Mouse (Mus musculus) CD4-positive, CD25-positive, alpha-beta regulatory T cell, adult 4 months (primary cell): ENCODE results near the gene Cracr2b. TPM values are rescaled to one million over a fixed set of nuclear protein-coding genes. Genes with fewer than 3 reads are reported as not detected.
"Not testable (repeated sequence)": the region's sequence is repeated elsewhere in the genome, so short reads cannot be mapped to it uniquely, and the experiment has no call there.

Experiments used
- ATAC-seq: one replicate; pipeline ENCODE4 v1.8.0; 2017
- polyA plus RNA-seq, 2 experiments: library from polyadenylated mRNA; unstranded; fragments of 100-300 nt; shearing (Covaris generic); gene quantifications; one replicate each; pipeline ENCODE4 v1.2.1; 2017

Cracr2b gene
- polyA plus RNA-seq, 2 experiments from 2014 or later: not detected

DNA sequence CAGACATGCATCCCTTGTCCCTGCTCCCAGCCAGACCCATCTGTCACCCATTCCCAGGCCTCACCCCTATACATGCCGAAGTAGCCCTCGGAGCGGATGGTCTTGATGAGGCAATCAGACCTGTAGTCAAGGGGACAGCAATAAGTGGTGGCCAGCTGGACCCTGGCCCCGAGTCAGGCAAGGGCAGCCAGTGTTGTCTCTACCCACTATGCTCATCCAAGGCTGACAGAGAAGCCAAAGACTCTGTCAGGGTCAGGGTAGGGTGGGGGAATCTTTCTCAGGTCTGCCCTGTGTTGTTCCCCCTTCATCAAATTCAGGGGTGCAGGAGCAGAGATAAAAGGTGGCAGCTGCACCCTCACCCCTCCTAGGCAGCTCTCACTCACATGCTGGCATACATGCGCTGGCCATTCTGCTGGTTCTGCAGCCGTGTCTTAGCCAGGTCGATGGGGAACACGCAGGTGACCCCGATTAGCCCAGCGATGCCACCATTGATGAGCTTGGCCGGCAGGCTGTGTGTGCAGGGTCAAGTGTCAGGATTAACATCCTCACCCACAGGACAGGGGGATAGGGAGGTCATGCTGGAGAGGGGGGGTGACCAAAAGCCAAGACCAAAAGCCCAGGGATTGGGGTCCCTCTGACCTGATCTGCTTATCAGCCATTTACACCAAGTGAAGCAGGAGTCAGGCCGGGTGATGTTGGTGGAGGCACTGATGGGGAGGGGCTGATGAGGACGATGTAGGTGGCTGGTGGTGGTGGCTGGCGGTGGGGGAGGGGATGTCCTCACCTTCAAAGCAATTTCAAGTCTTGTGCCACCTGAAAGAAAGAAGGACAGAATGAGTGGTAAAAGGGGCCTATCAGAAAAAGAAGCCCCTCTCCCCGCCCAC lies 27.1 kb upstream of the Cracr2b start:
- ATAC-seq: no peak

DNA sequence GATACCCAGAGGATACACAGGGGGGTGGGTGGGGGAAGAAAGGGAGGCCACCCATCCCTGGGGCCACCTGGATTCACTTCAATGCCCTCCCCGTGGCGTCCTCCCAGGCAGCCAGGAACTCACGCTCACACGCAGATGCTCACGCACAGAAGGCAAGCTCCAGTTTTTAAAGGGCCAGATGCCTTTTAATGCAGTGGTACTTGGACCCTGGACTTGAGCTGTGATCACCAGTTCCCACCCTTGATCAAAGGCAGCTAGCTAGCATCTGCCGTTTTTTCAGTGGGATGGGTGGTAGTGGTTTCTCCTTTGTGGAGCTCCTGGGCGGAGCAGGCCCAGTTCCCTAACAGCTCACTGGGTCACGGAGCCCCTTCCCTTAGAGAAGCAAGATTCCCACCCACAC lies 26.4 kb upstream of the Cracr2b start:
- no peak for ATAC-seq

DNA sequence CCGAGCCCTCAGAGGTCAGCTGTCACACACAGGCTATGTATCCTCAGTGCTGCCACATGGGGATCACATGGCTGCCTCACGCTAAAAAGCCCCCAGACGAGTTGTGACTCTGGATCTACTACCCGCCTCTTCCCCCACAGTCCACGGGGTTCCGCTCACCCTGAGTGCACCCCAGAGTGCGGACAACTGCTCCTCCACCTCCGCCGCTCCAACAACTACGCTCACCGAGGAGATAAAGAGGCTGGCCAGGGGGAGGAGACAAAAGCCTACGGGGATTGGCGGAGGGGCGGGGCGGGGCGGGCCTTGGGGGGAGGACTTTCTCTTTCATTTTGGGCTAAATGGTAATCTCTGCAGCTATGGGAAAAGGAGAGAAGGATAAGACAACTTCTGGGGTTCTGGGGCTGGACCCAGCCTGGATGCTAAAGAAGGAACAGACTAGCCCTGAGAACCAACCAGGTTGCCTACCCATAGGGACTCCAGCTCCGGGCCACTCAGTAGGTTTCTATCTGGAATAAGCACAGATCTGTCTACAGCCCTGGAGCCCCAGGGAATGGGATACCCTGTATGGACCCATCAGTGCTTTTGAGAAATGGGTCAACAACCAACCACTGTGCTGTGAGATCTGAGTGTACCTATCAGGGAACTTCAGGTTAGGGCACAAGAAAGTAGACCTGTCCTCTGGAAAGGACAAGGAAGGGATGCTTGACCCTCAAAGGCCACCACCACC lies 25.6 kb upstream of the Cracr2b start:
- ATAC-seq: peak; percentile 63

DNA sequence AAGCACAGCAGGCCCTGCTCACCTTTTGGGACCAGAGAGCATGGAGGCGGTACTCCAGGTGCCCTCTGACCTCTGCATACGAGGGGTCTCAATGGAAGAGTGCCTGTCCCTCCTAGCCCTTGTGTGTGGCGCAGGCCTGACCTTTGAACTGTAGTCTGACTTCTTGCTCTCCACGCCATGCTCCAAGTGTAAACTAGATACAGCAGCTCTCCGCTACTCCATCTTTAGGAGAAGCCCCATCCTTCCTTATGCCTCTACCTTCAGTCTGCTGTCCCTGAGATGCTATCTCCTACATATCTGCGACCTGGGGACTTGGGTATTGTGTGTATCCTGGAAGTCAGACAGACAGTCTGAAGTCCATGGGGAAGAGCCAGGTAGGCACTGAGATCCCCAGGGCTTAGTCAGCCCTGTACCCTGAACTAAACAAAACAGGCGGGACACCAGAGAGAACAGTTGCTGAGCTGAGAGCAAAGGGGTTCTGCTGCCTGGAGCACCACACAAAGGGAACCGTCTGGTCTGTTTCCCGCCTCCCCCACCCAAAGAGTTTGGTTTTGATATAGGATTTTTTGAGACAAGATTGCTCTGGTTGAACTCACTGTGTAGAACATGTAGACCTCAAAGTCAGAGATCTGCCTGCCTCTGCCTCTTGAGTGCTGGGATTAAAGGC lies 24.9 kb upstream of the Cracr2b start:
- no peak for ATAC-seq

DNA sequence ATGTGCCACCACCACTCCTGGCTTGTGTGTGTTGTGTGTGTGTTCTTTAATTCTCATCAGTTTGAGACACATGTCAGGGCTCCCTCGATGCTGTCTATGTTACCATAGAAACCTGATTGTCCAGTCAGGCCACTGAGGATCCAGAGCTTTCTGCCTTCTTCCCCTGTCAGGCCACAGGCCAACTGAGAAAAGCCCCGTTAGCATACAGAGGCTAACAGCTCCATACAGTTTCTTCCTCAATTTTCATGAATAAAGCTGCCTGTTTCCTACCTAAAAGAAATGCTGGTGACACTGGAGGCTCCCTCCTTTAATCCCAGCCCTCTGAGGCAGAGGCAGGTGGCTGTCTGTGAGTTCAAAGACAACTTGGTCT lies 24.4 kb upstream of the Cracr2b start:
- no peak for ATAC-seq

DNA sequence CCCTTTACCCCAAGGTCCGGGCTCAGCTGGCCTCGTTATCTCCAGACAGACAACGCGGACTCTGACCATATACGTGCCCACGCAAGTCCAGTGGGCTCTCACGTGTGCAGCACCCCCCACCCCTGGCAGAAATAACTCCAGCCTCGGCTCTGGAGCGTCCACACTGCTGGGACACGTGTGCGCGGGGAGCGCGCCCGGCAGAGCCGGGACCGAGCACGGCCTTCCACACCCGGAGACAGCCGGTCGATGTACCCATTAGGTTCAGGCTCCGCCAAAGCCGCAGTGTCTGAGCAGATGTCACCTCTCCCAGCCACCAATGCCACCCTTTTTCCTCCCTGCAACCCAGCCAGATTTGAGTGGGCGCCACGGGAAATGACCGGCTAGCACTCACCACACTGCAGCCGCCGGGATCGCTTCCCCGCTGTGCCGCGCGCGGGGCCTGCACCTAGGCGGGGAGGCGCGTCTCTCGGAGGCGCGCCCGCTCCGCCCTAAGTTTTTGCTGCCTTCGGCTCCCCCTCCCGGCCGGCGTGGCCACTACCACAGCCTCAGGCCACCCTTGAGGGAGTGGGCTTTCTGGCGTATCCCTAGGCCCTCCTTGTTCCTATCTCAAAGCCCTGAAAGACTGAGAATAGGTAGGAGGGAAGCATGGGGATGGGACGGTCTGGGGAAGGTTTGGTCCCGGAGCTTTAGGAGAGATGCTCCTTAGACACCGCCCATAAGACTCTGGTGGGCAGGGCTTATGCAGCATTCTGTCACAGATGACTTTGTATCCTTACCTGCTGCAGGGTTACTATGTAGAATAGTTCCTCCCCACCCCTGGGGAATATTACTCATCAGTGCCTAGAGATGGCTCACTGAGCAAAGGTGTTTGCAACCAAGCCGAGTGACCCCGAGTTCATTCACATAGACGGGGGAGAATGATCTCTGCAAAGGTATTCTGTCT lies 23.4 kb upstream of the Cracr2b start, which contains the start of gene Slc25a22:
TSS of gene Slc25a22 (minus strand) at position 715 of the 943 bp plus-strand sequence.
- ATAC-seq: peak; percentile 83

DNA sequence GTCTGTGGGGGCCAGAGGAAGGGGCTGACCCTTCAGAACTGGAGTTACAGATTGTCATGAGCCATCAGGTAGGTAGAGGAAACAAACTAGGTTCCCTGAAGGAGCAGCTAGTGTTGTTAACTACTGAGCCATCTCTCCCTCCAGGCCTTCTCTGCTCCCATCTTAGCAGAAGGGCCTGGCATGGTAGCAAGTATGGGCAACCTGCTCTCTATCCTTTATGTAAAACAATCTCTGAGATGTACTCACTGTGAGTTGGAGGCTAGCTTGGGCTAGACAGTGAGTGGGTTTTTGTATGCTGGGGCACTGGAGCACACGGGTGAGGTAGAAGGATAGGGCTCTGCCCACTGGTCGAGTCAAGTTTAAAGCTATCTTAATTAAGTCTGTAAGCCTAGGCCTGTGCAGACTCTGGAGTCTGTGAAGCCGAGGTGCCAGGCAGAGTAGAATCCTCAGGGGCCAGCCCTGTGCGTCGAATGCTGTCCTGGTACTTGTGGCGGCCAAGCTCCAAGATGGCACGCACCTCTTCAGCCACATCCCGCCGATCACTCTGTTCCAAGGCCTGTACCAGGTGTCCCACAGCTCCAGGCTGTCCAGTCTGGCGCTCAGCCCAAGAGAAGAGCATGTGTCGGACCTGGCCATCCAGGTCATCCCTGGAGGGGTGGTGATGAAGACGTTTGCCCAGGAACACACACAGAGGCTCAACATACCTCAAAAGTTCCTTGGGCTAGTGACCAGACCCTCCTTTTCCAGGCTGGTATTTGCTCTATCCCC lies 22.5 kb upstream of the Cracr2b start:
- ATAC-seq: no peak

DNA sequence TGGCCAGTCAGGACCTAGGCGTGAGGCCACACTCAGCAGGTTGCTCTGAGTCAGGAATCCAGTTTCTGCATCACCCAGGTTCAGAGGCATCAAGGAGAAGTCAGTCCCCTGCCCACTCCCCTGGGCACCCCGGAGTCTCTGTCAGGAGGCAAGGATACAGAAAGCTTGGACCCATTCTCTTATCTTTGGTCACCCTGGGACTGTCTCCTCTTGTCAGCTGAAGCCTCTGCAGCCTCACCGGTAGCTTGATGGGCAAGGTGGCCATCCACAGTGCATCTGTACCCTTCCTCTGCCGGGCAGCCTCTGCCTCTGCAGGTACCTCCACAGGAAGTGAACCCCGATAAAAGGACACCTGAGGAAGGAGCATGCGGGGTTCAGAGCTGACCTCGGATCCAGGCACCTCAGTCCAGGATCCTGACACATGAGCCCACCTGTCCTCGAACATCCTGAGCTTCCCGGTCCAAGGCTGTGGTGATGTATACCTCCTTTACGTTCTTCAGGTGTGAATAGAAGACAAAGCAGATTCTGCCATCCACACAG lies 21.7 kb upstream of the Cracr2b start:
- ATAC-seq: no peak

DNA sequence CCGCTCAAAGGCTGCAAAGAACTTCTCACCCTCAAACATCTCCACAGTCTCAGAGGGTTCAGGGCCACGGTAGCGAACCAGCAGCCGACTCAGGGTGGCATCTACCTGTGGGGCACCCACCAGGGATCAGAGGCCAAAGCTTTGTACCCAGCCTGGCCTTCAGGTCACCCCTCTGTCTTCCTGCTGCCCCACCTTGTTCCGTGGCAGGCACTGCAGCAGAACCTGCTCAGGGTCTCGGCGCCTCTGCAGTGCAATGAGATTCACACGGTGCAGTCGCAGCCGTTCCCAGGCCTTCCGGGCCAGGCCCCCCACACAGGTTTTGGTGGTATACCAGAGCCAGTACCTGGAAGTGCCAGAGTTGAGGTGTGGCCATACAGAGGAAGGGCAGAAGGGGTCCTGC lies 21.1 kb upstream of the Cracr2b start:
- no peak for ATAC-seq

DNA sequence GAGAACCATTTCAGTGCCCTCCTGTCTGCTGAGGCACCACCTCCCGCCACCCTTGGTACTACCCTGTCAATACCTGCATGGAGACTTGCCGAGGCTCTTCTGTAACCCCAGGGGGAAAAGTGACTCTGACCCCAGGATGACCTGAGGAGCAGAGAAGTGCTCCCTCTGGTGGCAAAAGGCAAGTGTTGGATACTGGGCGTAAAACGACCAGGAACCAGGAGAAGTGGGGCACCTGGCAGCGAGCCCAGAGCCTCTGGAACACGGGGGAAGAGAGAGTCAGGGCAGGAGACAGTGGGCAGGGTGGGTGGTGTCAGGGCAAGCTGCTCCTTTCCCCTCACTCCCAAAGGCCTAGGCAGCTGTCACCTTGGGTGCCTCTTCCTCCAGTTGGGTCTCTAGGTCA lies 20.3 kb upstream of the Cracr2b start:
- no peak for ATAC-seq

DNA sequence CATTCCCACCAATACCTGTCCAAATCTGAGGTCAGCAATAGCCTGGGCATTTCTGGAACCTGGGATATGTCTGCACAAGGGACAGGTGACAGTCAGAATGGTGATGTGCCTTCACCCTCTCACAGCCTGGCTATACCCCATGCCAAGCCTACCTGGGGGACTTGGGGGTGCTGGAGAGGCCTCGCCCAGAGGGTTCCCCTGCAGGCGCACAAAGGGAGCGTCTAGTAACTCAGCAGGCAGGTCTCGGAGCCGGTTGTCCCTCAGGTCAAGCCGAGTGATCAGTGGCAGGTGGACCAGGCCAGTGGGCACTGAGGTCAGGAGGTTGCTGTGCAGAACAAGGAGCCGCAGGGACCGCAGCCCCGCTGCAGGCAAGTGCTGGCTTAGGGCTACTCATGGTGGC lies 19.4 kb upstream of the Cracr2b start:
- ATAC-seq: no peak

DNA sequence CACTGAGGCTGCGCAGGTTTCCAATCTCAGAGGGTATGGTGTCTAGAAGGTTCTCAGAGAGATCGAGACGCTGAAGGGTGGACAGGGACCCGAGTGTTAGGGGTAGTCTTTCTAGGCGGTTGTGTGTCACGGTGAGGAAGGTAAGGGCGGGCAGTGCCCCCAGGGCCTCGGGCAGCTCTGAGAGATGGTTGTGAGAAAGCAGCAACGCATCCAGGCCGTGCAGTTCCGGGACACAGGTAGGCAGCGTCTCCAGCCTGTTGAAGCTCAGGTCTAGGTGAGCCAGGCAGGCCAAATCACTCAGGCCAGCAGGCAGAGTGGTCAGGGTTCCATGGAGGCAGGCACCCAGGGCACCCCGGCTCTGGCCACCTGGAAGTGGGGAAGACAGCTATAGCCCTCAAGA lies 18.7 kb upstream of the Cracr2b start:
- no peak for ATAC-seq

DNA sequence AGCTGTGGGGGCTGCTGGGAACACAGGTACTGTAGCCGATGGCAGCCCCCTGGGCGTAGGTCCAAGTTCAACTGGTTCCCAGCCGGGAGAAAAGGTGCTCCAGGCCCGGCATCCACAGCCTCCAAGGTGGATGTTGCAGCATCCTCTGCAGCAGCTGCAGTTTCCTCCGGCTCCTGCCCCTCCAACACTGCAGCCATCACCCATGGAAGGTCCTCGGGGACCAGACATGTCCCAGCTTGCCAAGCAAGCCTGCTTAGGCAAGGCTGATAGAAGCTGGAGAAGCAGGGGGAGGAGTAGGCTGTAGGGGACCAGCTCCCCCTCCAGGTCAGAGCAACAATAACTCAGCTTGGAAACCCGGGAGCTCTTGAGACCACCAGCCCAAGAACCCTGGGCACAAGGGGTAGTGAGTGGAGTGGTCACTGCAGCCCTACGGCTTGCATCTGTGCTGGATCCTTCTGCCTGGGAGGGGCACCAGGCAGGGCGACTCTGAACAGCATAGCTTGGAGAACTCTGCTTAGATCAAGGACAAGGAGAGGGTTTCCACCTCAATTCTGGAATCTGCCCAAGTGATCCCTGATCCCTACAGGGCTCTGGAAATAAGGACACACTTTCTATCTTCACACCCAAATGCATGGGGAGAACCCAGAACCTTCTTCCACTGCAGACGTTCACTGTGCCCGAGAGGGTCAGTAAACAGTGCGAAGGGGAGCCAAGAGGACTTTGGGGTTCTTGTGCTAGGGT lies 17.6 kb upstream of the Cracr2b start:
- ATAC-seq: no peak

DNA sequence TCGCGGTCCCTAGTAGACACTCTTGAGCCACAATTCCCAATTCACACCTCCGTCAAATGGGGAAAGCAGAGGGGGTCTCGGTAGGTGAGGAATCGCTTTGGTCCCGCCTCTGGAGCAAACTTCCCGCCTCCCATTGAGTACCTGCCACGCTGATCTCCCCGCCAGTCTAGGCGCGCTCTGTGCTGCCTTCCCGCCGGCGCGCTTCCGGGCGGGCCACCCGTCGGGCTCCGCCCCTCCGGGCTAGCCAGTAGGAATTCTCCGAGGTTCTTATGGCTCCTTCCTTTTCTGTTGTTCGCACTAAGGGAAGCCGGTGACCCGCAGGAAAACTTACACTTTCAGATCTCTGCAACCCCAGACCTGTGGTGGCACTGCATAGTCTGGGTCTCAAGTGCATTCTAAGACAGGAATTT lies 17.1 kb upstream of the Cracr2b start, which contains the start of gene Pidd1:
TSS of gene Pidd1 (minus strand) at position 198 of the 410 bp plus-strand sequence.
- peak; percentile 47 for ATAC-seq

DNA sequence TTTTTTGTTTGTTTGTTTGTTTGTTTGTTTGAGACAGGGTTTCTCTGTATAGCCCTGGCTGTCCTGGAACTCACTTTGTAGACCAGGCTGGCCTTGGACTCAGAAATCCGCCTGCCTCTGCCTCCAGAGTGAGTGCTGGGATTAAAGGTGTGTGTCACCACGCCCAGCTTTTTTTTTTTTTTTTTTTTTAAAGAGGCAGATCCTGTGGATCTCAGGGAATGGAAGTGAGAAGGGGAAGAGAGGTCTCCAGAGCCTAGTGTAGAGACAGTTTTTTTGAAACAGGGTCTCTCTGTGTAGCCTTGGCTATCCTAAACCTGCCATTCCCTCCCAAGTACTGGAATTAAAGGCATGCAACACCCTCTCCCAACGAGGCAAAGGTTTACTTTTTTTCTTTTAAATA lies 14.5 kb upstream of the Cracr2b start:
- ATAC-seq: not testable (repeated sequence)

DNA sequence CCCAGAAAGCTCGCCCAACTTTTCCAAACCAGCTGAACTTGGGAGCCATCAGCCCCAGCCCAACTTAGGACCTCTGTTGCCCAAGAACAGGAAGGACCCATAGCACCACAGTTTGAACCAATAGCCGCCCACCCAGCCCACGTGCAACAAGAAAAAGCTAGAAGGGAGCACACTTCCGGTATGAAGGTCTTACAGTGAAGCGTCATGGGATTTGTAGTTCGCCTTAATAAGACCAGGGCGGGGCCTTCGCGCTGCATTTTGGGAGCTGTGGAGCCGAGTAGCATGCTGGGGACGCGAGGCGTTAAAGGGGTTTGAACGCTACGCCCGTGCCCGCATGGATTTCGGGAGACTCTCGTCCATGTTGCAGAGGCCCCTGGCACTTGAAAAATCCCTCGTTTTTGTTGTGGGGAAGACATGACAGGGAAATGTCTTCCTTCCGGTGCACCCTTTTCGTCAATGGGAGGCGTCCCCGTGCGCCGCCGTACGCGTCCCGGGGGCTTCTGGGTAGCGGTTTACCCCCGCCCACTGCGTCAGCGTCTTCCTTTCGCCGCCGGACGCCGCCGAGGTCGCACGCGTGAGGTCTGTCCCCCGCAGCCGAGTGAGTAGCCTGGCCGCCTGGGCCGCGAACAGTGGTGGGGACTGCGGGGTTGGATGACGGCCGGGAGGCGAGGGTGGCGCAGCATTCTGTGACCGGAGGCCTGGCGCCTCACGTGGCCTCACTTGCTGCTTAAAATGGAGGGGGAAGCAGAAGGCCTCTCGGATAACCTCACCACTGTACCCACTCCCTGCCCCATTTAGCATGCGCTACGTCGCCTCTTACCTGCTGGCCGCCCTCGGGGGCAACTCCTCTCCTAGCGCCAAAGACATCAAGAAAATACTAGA lies 13.5 kb upstream of the Cracr2b start, which contains the start of gene Rplp2:
TSS of gene Rplp2 (plus strand) at position 261 of the 882 bp plus-strand sequence.
- peak; percentile 89 for ATAC-seq

DNA sequence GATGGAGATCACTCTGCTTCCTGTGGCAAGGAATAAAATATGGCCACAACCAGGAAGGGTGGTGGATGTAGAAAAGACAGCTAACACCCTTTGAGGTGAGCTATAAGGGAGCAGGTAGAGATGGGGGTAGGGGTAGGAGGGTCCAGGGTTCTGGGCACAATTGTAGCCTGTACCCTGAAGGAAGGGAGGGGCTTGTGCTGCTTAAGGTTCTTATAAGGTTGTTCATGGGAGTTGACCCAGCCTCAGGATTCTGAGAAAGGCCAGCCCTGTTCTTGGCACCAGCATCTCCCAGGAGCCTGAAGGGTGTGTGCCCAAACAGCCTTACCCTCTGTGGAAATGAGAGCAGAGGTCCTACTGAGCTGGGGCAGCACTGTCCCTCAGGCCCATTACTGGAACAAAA lies 9.0 kb upstream of the Cracr2b start:
- no peak for ATAC-seq

DNA sequence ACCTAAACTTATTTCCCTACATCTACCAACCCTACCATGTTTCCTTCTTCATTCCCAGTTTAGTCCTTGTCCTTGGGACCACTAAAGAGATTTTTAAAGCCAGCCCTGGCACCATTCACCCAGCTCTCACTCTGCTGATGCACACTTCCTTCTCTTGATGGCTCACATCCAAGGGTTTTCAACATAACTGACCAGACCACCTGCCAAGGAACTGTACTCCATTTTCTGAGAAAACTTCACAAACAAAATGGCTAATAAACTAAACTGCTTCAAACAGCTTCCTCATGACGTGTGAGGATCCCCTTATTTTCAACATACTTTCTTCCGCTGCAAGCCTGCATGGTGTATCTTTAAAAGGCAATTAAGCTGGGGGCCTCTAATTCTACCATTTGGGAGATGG lies 7.3 kb upstream of the Cracr2b start:
- no peak for ATAC-seq

DNA sequence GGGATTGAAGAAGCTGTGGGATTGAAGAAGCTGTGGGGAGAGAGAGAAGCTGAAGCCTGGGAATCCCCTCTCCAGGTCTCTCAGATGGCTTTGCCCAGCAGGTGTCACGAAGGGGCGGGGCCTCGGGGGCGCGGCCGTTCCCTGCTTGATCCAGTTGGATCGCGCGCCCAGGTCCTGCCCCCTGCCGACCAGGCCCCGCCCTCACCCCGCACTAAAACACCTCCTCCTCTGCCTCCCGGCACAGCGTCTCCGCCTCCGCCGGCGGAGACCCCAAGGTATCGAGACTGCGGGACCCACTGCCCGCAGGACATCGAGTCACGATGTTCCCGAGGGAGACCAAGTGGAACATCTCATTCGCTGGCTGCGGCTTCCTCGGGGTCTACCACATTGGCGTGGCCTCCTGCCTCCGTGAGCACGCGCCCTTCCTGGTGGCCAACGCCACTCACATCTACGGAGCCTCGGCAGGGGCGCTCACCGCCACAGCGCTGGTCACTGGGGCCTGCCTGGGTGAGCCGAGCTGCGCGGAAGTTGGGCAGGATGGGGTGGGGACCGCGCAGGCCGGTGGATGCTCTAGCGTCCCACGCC lies 5.8 kb upstream of the Cracr2b start, which contains the start of gene Pnpla2:
TSS of gene Pnpla2 (plus strand) at position 232 of the 585 bp plus-strand sequence.
- ATAC-seq: peak; percentile 87
